Mouse (Mus musculus): ENCODE measurements at regions not wholly inside any gene's neighbourhood (a gene's known extent, or its start where the extent isn't known, plus 50 kb on each side); places are given as distances from the start of the nearest gene placed in this dataset.
A peak's percentile ranks its signal among the peaks of the same experiment; 100 is the strongest.

DNA sequence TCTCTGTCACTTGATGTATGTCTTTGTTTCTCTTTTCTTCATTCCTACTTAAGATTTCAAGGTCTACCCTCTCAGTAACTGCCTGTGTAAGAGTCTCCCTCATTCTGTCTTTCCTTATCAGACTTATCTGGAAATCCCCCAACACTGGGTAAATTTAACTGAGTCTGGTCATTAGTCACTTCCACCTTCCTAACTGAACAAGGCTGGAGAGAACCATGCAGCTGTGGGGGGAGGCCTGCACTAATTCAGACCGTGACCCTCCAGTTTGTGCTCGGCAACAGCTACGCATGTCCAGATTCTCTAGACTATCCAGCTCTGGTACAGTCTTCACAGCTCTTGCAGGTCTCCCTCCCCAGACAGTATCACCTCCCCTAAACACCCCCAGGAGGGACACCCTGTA is 103.3 kb downstream of the Prox1 start:
- DNase-seq (ENCODE audit: low read depth, low spot score) = no peak

DNA sequence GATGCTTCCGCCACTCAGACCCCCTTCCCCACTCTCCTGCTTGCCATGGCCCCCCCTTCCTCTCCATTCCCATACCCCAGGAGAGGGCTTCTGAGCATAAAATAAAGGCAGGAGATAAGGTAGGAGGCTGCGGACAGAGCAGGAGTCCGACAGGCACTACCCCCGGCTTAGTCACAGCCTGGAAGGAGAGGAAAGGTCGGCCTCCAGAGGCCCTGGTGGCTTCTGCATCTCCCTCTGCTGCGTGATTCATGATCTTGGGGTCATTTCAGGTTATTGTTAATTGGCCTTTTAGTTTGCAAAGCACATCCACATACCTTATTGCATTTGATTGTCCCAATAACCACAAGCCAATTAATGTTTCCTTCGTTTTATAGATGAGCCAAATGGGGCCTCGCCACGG is 104.1 kb downstream of the Prox1 start:
- no peak for DNase-seq (ENCODE audit: low read depth, low spot score)

DNA sequence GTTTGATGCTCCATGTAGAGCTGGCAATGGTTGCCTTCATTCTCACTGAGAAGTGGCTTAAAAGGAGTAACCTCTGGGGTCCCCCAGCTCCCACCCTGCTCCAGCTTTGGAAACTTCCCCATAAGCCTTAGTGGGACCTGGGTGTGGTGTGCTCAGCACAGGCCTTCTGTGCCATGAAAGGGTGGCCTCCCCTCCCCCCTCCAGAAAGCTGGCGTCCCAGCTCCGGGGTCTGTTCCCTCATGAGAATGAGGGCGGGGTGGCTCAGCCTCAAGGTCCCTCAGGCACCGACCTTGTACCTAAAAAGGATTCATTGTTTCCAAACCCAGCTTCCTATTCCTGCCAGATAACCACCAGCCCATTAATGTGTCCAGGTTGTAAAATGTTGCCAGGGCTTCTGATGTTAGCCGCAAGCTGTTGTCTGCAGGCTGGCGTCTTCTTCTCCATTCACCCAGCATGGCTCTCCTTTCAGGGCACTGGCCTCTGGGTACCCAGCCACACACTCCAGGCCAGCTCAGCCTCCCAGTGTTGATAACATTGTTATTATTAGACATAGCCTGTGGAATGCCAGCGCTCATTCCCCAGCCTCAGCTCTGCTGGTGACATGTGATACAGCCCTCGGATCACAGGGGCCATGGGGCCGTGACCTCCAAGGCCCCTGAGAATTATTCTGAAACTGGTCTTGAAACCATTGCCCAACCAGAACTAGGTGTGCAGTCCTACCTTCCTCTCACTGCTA is 108.8 kb downstream of the Prox1 start:
- no peak for DNase-seq (ENCODE audit: low read depth, low spot score)

DNA sequence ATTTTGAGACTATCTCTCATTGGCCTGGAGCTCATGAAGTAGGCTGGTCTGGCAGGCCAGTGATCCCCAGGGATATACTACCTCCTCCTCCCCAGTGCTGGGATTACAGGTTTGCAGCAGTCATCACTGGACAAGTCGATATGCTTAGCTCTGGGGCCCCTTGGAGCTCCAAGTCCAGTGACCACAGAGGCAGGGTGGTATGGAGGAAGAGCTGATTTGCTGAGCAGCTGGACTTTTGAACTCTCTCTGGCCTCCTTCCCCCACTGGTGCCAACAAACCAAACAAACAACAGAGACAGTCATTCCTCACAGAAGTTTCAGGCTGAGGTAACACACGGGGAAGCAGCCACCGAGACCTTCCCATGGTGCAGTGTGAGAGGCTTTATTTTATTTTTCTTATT is 111.5 kb downstream of the Prox1 start:
- DNase-seq (ENCODE audit: low read depth, low spot score) = no peak

DNA sequence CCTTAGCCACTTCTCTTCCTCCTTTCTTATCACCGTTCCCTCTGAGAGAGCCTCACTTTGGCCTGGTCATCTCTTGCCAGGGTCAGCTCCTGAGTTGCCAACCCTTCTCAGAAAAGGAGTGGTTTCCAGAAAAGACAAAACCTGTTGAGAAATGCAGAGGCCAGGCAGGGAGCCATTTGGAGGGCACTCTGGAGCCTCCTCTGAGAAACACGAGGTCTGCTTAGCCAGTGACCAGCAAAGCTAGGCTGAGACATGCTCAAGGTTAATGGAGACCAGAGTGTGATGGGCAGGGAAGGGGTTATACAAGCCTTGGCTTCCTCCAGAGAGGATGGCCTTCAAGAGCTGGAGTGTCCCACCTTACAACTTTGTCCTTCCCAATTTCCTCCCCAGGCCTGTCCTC is 113.6 kb downstream of the Prox1 start:
- DNase-seq (ENCODE audit: low read depth, low spot score) = no peak

DNA sequence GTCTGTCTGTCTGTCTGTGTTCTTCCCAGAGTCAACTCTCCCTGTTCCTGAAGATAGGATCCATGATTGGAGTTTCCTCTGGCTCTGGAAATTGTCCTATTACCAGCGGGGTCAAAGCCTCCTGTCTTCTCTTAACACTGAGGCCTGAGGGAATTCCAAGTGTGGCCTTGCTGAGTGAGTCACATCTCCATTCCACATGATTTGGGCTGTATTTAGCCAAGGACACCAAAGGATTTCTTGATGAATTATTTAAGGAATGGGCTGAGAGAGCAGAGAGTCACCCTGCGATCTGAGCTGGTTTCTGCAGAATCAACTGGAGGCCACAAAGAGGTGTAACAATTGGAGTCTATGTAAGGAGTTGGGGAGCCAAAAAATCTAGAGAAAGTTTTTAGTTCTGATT is 118.6 kb downstream of the Prox1 start:
- DNase-seq (ENCODE audit: low read depth, low spot score) = no peak

DNA sequence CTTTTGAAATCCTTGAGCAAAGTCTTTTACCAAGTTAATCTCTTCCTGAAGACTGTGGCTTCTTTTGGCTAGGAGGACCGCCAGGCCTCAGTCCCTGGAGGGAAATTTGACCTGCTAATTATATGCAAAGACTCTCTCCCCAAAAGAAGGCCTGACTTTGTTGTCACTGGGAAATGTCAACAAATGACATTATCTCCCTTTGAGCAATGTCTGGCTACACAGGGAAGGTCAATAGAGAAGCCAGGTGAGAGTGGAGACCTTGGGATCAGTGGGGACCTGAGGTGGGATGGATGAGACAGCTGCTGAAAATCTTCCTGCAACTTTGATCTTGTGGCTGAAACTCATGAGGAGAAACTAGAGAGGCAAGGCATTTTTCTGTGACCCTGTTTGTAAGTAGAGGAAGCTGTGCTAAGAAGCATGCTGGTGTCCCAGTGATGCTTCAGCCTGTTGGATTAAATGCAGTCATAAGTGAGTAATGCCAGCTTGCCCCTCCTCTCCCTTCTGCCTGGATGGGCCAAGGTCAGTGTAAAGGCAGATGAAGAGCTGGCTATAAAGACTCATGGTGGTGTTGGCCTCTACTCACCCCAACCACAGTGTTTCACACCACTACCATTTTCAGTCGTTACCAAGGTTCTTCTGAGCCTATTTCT is 121.9 kb downstream of the Prox1 start:
- no peak for DNase-seq (ENCODE audit: low read depth, low spot score)

DNA sequence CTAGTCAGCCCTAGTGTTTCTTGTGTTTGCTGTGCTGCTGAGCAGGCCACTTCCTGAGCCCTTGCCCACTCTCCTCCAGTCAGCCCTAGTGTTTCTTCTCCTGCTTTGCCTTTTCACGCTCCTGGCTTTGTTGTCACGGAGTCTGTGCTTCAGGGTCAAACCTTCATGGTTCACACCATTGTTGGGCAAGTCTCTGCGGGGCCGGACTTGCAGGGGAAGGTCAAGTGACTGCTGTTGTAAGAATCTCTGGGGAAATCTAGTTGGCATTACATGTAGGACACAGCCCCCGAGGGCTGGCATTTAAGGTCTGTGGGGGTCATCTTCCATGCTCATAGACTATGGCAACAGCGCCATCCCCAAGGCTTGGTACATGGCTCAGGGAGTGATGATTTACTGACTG is 123.3 kb downstream of the Prox1 start:
- DNase-seq (ENCODE audit: low read depth, low spot score) = no peak

DNA sequence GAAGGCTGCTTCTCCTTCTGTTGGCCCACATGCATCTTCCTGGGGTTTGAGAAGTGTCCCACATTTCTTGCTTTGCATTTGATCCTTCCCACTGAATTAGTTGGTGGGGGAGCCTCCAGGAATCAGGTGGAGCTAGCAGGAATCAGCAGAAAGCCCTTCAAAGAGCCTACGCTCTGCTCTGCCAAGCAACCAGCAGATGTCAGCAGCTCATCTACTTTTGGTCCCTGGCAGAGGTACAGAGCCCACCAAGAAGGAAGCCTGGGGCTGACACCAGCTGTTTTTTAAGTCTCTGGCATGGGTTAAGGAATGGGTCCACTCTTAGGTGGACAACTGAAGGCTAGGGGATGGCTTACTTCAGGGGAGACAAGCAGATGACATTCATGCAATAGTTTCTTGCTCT is 123.6 kb upstream of the Smyd2 start:
- DNase-seq (ENCODE audit: low read depth, low spot score) = peak; percentile 10

DNA sequence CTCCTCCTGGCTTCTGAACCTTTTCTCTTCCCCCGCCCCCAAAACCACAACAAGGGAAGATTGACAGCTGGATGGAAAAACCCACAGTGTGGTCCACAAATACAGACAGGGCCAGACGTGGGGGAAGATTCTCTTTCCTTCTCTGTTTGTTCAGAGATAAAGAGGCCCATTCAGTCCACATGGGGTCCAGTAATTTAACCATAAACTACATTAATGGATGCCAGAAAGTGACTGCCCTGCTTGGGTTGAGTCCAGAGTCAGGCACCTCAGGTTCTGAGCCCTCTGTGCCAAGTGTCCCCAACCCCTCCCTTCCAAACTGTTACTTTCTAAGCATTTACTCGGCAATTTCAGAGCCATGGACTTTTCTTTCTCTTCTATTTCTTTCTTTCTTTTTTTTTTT is 121.9 kb upstream of the Smyd2 start:
- no peak for DNase-seq (ENCODE audit: low read depth, low spot score)

DNA sequence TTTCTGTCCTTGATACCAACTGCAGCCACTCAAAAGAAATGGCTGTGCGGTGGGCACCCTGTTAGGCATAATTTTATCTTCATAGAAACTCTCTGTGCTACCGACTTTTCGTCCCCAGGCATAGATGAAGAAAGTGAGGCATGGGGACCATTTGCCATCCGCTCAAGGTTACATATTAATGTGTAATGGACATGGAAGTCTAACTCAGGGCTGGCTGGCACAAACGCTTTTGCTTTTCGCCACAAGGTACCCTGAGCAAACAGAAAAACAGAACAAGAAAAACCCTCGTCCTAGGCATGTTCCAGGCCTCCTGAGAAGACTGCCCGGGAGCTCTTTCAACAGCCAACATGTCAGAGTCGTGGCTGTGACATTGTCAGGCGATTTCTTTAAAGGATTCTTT is 121.0 kb upstream of the Smyd2 start:
- DNase-seq (ENCODE audit: low read depth, low spot score) = no peak

DNA sequence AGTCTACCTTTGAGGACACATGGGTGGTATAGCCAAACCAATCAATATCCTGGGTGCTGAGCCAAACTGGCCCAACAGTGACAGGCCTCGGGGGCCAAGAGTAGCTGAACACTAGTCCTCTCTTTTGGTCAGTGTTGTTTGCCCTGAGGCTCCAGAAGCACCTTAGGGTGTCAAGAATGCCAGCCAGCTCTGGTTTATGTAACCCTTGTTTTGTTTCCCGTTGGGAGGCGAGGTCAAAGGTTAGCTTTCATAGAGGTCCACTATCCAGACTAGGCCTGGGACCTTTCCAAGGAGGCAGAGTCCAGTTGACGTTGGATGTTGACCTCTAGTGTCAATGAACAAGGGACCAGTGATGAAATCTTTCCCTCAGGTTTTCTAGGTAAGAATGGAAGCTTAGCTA is 120.0 kb upstream of the Smyd2 start:
- no peak for DNase-seq (ENCODE audit: low read depth, low spot score)

DNA sequence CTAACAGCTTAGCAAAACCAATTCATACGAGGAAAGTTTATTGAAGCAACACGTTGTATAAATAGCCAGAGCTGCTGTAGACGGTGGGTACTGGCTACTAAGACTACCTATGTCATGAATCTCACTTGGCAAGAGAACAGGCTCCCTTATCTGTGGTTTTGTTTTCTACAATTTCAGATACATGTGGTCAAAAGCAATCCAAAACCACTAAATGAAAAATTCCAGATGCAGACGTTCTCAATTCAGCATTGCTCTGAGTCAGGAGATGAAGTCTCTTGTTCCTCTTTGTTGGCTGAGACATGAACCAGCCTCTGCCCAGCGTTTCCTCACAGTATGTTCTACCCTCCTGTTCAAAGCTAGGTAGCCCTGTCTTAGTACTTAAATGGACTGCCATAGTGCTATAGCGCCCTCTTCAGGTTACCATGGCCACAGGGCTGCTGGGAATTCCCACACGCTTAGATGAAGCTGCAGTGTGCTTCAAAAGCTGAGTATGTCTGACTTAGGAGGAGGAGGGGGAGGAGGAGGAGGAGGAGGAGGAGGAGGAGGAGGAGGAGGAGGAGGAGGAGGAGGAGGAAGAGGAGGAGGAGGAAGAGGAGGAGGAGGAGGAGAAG is 119.0 kb upstream of the Smyd2 start:
- DNase-seq (ENCODE audit: low read depth, low spot score) = no peak

DNA sequence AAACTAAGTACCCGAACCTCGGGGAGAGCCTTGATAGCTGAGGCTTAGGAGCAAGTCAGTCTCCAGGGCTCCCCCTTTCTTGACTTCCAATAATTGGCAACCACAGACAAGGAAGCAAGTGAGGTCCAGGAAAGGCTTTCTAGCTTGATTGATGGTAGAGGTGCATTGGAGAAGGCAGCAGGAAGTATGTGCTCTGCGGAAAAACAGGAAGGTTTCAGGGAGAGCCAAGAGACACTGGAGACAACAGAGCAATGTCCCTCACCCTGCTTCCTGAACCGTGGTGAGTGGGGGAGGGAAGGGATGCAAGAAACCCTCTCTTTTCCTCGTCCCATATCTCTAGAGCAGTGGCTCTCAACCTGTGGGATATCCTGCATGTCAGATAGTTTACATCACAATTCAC is 115.9 kb upstream of the Smyd2 start:
- DNase-seq (ENCODE audit: low read depth, low spot score) = no peak

DNA sequence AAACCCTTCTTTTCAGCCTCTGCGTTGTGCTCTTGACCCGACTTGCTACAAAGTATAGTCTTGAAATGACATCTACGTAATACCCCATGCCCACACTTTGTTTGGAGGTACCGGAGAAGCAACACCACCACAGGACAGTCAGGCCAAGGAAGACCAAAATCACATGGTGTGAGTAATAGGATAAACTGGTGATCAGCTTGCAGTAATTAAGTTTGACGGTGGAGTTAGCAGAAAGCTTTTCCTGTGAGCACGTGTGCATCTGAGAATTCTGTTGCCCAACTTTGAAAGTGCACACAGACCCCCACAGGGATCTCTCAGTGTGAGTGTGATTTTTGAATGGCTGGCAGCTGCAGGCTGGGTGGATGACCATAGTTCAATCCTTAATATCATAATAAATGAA is 114.6 kb upstream of the Smyd2 start:
- DNase-seq (ENCODE audit: low read depth, low spot score) = no peak

DNA sequence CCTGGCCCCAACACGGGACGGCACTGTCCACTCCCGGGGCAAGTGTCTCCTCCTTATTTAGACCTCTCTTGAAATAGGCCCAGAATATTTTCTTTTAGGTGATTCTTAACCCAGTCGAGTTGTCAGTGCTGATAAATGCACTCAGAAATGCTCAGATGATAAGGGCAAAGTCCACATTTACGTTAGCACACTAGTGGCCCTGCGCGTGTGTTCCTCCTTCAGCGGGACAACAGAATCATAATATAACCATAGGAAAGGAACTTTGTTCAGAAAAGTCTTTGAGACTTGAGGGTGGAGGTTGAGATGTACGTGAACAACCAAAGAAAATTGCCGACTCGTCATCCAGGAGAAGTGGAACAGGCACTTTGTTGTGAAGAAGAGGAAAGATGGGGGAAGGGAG is 113.8 kb upstream of the Smyd2 start:
- DNase-seq (ENCODE audit: low read depth, low spot score) = no peak

DNA sequence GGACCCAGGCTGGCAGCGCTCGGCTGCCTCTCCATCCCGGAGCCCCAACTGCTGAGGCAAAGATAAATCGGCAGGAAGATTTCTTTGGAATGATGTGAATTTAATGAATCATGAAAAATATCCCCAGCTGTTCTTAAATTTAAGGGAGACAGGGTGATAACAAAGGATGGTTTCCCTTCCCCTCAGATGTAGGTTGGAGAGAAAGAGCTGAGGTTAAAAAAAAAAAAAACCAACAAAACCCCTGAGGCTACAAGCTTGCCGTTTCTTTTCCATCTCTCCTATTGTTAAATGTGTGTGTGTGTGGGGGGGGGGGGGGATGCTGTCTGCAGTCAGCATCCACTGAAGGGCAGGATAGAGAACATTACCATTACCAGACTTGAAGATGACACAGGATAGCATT is 111.9 kb upstream of the Smyd2 start:
- no peak for DNase-seq (ENCODE audit: low read depth, low spot score)

DNA sequence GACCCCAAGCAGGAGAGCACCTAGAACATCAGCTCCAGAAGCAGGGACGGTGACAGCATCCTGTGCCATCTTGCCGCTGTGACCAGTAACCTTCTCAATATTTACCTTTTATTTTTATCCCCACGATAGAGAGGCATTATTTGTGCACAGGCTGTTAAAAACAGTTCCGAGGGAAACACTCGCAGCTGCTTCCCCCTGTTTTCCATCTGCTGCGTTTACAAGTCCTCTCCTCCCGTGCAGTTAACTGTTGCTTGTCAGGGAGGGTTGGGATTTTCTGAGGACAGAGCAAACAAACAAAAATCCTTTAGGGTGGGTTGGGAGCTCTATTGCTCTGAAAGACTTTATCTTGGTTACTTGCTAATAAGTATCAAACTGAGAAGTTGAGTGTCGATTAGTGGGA is 105.4 kb upstream of the Smyd2 start:
- DNase-seq (ENCODE audit: low read depth, low spot score) = peak; percentile 9

DNA sequence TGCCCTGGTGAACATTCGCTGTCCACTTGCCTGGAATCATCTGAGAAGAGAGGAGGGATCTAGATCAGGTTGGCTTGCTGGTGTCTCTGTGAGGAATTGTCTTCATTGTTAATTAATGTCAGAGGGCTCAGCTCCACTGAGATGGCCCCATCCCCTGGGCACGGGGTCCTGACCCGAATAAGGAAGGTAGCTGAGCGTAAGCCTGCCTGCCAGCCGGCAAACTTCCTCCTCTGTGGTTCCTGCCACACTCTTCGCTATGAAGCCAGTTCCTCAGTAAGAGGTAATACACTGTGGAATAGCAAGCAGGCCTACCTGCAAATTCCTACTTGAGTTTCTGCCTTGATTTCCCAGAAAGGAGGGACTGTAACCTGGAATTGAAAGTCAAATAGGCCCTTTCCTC is 87.3 kb upstream of the Smyd2 start:
- no peak for DNase-seq (ENCODE audit: low read depth, low spot score)

DNA sequence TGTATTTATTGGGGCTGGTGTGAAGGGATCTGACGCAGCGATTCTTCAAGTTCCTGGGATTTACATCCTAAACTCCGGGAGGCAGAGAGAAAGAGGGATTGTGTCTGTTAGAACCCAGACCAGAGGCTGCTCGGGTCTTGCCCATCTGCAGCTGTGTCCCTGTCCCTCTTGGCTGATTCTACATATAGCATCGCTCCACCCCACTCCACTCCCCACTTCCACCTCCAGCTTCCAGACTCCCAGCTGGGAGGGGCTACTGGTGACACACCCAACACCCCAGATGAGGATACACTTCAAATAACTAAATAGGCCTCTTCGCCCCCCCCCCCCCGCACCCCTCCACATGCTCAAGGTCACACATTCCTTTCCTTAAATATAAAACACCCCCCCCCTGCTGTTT is 85.1 kb upstream of the Smyd2 start:
- DNase-seq (ENCODE audit: low read depth, low spot score) = no peak

DNA sequence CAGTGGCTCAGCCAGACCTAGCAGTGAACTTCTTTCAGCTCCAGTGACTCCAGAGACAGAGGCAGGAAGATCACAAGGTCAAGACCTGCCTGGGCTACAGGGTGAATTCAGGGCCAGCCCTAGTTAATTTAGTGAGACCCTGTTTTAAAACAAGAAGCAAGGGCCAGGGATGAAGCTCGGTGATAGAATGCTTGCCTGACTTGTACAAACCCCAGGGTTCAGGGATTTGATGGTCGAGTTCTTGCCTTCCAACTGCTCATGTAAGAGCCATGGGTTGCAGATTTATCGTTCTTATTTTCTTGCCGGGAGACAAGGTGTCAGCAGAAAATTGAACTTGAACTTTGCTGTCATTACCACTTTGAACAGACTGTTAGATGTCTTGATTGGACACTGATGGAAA is 78.9 kb upstream of the Smyd2 start:
- no peak for DNase-seq (ENCODE audit: low read depth, low spot score)

DNA sequence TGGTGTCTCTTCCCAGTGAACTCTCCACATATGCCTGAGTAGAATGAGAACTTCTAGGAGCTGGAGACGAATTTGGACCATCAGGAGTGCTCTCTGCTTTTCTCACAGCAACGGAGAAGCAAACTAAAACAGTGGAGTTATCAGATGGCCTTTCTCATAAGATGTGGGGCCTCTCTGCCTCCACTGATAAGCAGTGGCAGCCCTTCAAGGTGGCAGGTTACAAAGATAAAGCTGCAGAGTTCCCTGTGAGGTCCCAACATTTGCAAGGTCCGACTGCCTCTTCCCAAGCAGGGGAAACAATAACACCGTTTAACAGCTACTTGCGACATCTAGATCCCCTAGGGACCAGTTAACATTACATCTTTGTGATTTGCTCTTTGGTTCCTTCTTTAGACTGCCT is 71.5 kb upstream of the Smyd2 start:
- no peak for DNase-seq (ENCODE audit: low read depth, low spot score)

DNA sequence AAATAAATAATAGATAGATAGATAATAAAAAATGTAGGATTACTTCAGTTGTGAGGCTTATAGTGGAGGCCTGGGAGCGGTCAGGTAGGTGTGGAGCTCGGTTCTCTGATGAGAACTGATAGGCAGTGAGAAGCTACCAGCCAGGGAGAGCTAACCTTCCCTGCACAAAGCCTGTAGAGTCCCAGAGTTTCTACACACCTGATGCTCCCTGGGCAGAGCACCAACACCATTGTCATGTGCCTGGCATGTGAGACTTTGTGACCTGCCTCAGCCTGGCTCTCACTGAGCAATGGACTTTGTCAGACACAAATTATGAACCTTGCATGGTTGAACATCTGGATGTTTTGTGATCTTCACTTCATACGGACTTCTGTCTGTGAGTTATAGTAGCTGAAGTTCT is 71.1 kb upstream of the Smyd2 start:
- DNase-seq (ENCODE audit: low read depth, low spot score) = no peak

Measured in telencephalon, adult 2 months (tissue).